Mouse (Mus musculus): ENCODE results near the gene Mrgpra2a. TPM values are rescaled to one million over a fixed set of nuclear protein-coding genes. Genes with fewer than 3 reads are reported as not detected.

Mrgpra2a gene
- polyA plus RNA-seq, 1 experiment: 13.4 TPM

DNA sequence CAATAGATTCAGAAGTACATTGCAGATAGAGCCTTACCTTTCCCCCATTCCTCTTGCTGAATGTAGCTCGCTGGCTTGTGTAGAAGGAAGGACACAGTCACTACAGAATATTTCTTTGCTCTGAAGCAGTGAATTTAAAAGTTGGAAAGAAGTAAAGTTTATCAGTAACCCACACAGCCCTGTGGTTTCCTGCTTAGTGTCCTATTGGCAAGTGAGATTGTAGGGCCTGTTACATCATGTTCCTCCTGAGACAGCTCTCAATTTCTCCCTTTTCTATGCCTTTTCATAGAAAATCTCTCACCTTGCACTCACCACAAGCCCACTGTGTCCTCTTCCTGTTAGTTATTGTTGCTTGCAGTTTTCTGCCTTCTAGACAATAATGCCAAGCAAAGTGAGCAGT, 42.4 kb downstream of the Mrgpra2a start:
- Histone ChIP-seq H3K27ac (ENCODE audit: control insufficient read depth, insufficient read depth, low read depth, low read length, poor library complexity) (no peak overlapping the region), H3K4me1 (ENCODE audit: control insufficient read depth, insufficient read depth, low read length) (no peaks in the 10 kb centered on the region), H3K4me3 (replicated peaks; ENCODE audit: control insufficient read depth, low read depth, low read length) (no peak overlapping the region)
- WGBS: 16% methylated on average over 1 of the region's 1 CpGs
- TF ChIP-seq POLR2A (IDR thresholded peaks at IDR 0.05; ENCODE audit: borderline replicate concordance, control insufficient read depth, low read depth, low read length) (no peak), CTCF (IDR thresholded peaks at IDR 0.05; ENCODE audit: control insufficient read depth, insufficient read depth, low read length) (no peak)

DNA sequence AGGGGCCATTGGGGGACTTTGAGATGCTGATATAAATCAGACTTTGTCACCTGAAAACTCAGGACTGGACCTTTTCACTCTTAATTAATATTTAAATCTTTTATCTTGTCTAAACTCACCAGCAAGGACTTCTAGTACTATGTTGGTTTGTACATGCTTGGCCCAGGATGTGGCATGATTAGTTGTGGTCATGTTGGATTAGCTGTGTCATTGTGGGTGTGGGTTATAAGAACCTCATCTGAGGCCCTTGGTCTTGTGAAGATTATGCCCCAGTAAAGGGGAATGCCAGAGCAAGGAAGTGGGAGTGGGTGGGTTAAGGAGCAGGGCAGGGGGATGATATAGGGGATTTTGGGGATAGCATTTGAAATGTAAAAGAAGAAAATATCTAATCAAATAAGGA, 50.8 kb downstream of the Mrgpra2a start:
- H3K4me3 ChIP-seq (replicated peaks; ENCODE audit: control insufficient read depth, low read depth, low read length): no peak overlapping the region
- no peak for TF ChIP-seq CTCF (IDR thresholded peaks at IDR 0.05; ENCODE audit: control insufficient read depth, insufficient read depth, low read length)
- TF ChIP-seq POLR2A (IDR thresholded peaks at IDR 0.05; ENCODE audit: borderline replicate concordance, control insufficient read depth, low read depth, low read length): no peak
- H3K4me1 ChIP-seq (ENCODE audit: control insufficient read depth, insufficient read depth, low read length): no peaks in the 10 kb centered on the region
- no peak overlapping the region for H3K27ac ChIP-seq (ENCODE audit: control insufficient read depth, insufficient read depth, low read depth, low read length, poor library complexity)

Other genes starting within 250 kb of the Mrgpra2a start
- gene Mrgpra6, start 247.2 kb downstream of the Mrgpra2a start, polyA plus RNA-seq (2011; ENCODE audit: insufficient read depth, insufficient read length, low replicate concordance, missing spikeins): not detected in 2 replicates
- not detected in 2 replicates for gene Mrgpra9, start 199.3 kb downstream of the Mrgpra2a start, polyA plus RNA-seq (2011; ENCODE audit: insufficient read depth, insufficient read length, low replicate concordance, missing spikeins)
- gene Mrgpra1, start 97.9 kb downstream of the Mrgpra2a start, polyA plus RNA-seq (2011; ENCODE audit: insufficient read depth, insufficient read length, low replicate concordance, missing spikeins): not detected in 2 replicates
- 6.9 and 8.9 TPM in 2 replicates for gene Mrgpra2b, start 76.7 kb upstream of the Mrgpra2a start, polyA plus RNA-seq (2011; ENCODE audit: insufficient read depth, insufficient read length, low replicate concordance, missing spikeins)
- not detected in 2 replicates for gene Mrgpra3, start 149.2 kb upstream of the Mrgpra2a start, polyA plus RNA-seq (2011; ENCODE audit: insufficient read depth, insufficient read length, low replicate concordance, missing spikeins)

Measured in bone marrow, adult 2 months (tissue).